Mouse (Mus musculus) ovary, postnatal 36 days (tissue): ENCODE measurements around the gene Arf4.
"Not testable (repeated sequence)": the region's sequence is repeated elsewhere in the genome, so short reads cannot be mapped to it uniquely, and the experiment has no call there.

Experiments used
- DNase-seq: peaks from one replicate; pipeline ENCODE4 v3.0.0; 2022; ENCODE audit warnings: low spot score, mixed read lengths

Arf4 gene

GRCm38 (mm10) chr14:26662488-26662887 is 24.6 kb downstream of the Arf4 start:
- no peak for DNase-seq

DNA sequence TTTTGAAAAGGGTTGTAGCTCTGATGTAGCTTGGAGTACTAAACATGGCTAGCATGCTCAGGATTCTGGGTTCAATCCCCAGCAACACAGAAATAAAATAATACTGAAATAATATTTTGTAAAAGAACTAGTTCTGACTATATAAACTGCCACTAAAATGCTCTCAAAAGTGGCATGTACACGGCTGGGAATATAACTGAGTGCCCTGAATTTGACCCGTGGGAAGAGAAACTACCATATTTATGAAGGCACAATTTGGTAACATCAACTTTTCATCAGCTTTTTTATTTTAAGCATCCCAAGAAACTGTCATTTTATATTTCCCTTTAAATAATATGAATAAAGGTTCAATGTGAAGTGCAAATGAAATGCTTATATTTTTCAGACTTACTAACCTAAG is 26.0 kb downstream of the Arf4 start:
- DNase-seq, result no peak

DNA sequence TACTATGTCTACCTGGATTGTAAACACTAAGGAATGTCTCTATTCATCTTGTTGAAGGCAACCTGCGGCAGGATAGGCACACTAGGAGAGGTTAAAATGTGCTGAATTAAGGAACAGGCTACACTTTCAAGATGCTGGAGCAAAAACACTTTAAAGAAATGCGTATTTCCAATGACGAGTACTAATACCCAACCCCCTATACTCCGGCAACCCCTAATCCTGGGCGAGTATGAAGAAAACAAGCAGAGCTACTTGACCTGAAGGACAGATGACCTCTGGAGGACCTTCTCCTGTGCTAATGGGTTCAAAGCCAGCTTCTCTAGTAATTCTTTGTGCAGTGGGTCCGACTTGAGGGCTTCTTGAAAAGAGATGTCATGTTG is 30.1 kb downstream of the Arf4 start:
- DNase-seq, result no peak

DNA sequence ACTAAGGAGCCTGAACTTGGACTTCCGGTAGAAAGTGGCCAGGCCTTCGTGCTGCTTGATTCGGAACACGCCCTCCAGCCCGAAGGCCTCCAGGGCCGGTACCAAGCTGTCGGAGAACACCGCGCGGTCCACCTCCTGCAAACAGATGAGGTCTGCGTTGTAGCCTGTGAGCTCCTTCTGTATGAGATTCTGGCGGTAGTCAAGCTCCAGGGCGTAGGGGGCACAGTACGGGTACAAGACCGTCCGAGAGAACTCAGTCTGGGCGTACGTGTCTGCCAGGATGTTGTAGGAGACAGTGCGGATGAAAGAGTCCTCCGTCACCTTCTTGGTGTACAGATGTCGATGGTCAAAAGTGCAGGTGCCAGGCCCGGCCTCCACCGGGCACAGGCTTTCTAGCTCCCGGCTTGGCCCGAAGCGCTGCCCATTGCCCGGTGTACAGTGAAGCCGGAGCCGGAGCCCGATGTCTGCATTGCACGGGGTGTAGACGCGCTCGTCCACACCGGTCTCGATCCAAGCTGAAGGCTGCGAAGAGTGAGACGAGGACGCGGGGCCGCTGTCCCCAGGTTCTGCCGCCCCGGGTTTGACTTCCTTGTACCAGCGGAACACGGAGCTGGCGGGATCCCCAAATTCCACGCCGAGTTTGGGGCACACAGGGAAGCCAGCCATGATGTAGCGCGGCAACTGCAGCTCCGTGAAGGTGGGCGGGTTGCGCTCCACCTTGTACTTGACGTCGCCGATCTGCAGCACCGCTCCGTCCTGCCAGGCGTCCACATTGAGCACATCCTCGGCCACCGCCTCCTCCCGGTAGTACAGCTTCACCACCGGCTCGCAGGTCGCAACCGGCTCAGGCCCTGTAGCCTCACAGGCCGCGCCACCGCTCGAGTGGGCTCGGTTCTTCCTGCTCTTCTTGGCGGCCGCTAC is 30.8 kb downstream of the Arf4 start:
- peak; percentile 14 for DNase-seq

DNA sequence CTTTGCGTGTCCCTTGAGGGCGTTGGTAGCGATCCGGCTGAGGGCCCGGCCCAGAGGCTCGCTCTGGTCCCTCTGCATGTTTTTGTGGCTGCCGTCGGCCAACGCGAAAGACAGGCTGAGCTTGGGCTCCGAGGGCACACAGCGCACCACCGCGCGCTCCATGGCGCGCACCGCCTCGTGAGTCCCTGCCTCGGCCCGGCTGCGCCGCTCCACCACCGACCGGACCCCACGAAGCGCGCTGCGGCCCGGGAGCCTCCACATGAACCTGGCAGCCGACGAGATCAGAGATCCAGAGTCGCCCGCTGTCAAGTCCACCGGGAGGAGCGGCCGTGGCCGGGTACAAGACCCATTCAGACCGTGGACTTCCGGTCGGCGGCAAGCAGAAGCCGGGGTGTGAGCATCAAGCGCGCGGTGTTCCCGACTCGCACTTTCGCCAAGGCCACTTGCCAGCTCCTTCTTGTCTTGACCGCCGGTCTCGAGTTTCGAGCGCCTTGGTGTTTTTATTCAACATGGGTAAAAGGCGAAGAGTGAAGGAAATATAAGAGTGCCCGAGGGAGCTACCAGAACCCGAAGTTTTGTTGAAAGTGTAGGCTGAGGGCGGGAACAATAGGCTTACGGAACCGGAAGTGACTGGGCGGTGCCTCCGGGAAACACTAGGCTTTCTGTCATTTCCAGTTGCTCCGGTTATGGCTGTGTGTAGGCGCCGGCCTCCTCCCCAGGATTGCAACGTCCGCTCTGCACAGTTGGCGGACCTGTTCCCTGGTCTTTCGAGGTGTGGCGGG is 31.6 kb downstream of the Arf4 start, which contains the start of gene Pde12:
Gene Pde12 (minus strand): TSS at position 592 of the 782 bp plus-strand sequence.
- peak; percentile 83 for DNase-seq

DNA sequence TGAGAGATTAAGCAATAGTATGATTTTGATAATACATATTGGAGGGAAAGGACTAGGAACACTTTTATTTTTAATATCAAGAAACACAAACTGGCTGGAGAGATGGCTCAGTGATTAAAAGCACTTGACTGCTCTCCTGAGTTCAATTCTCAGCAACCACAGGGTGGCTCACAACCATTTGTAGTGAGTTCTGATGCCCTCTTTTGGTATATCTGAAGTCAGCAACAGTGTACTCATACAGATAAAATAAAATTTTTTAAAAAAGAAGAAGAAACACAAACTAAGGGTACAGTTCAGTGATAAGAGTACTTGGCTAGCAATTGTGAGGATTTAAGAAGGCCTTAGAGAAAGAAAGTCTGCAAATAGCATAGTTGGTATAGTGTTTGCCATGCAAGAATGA is 33.1 kb downstream of the Arf4 start:
- DNase-seq, result no peak

GRCm38 (mm10) chr14:26671870-26672615 is 34.2 kb downstream of the Arf4 start:
- not testable (repeated sequence) for DNase-seq

GRCm38 (mm10) chr14:26674476-26675169 is 36.7 kb downstream of the Arf4 start:
- DNase-seq, result not testable (repeated sequence)

GRCm38 (mm10) chr14:26675371-26675770 is 37.5 kb downstream of the Arf4 start:
- DNase-seq, result peak; percentile 20

GRCm38 (mm10) chr14:26675791-26676190 is 37.9 kb downstream of the Arf4 start:
- no peak for DNase-seq

DNA sequence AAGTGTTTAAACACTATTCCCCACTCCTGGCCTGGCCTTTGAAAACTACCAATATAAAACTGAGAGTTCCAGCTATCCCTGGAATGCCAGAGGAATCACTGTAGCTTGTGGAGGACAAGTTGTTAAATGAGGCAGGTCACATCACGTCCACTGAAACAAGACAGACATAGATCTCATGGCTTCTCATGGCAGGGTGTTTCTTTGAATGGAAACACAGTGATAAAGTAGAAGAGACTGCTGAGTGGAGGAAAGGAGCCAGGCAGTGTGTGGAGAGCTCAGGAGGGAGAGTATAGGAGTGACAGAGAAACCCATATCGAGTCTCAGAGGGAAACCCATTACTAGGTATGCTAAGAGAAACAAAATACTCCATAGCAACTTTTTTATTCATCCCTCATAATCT is 52.9 kb downstream of the Arf4 start:
- DNase-seq, result no peak

DNA sequence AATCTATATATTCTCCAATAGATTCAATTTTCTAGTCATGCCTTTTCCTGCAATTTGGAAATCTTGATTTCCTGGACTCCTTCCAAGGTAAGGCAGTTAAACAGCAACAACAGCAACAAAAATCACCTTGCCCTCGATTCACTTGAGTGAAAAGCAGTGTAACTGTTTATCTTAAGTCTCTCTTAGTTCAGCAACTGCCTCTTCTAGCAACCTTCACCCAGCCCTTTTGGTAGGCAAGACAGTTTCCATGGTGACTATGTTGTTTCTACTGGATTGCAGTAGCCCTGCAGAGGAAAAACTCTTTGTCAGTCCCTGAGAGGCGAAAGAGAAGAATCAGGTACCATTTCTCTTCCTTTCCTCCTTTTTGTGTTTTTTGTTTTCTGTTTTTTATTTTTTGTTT is 53.5 kb downstream of the Arf4 start:
- DNase-seq, result no peak

DNA sequence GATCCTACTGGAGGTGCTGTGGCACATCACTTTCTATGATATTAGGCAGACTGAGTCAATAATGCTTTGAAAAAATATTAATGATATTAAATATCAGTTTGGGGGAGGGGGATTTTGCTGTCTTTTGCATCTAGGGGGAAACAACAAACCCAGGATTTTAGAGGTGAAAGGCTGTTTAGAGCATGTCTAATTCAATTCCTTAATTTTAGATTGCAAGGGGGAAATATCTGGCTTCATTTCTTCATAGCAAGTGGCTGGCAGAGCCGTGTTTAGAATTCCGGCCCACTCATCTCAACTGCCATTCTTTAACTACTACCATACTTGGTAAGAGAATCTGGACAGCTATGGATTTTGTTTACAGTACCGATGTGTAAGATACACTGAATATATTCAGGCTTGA is 55.1 kb downstream of the Arf4 start, which contains the start of gene Dnah12:
Gene Dnah12 (plus strand): TSS at position 301 of the 400 bp plus-strand sequence.
- no peak for DNase-seq

- no peak for DNase-seq
Measured at GRCm38 (mm10) chr14:26697912-26698311, 60.0 kb downstream of the Arf4 start.

DNA sequence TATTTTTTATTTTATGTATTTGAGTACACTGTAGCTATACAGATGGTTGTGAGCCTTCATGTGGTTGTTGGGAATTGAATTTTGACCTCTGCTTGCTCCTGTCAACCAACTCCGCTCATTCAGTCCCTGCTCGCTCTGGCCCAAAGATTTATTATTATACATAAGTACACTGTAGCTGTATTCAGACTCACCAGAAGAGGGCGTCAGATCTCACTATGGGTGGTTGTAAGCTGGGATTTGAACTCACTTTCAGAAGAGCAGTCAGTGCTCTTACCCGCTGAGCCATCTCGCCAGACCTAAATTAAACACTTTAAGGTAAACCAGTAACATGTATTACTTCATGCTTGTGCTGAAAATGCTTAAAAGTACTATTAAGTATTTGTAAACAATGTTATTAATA is 67.4 kb downstream of the Arf4 start:
- DNase-seq, result not testable (repeated sequence)
